Mouse (Mus musculus): ENCODE measurements at regions not wholly inside any gene's neighbourhood (a gene's known extent, or its start where the extent isn't known, plus 50 kb on each side); places are given as distances from the start of the nearest gene placed in this dataset.
"Not testable (repeated sequence)": the region's sequence is repeated elsewhere in the genome, so short reads cannot be mapped to it uniquely, and the experiment has no call there.

DNA sequence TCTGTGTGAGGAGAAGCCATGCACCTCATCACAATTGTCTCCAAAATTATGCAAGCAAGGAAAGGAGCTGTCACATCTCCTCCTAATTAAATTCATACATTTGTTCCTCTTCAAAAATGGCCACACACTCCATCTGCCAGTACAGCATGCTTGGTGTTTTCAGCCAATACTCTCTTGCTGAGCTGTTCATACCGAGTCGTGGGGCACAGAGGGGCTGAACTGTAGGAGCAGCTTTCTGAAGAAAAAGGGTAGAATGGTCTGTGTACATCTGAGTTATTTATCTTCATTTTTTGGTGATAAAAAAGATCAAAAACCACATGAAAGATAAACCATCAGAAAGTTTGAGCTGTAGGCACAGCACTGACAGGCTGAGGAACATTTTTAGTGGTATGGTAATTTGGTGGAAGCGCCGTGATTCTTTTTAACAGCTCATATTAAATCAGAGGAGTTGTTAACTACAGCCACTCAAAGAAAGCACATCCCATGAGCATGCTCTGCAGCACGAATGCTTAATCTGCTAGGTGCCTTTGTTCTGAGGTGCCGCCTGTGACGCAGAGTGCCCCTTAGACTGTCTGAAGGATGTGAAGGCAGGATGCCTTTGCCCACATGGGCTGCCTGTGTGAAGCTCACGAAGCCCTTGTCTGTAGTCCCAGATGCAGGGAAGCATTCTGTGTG, 573.8 kb downstream of the Dcdc2c start:
- DNase-seq (ENCODE audit: extremely low spot score in 1 of 2, low spot score in 1 of 2), result peak; percentile 20 to 34

GRCm38 (mm10) chr12:27977548-27978256, 574.5 kb downstream of the Dcdc2c start:
- no peak for DNase-seq (ENCODE audit: extremely low spot score in 1 of 2, low spot score in 1 of 2)

GRCm38 (mm10) chr12:27962908-27963307, 589.3 kb downstream of the Dcdc2c start:
- no peak for DNase-seq (ENCODE audit: extremely low spot score in 1 of 2, low spot score in 1 of 2)

DNA sequence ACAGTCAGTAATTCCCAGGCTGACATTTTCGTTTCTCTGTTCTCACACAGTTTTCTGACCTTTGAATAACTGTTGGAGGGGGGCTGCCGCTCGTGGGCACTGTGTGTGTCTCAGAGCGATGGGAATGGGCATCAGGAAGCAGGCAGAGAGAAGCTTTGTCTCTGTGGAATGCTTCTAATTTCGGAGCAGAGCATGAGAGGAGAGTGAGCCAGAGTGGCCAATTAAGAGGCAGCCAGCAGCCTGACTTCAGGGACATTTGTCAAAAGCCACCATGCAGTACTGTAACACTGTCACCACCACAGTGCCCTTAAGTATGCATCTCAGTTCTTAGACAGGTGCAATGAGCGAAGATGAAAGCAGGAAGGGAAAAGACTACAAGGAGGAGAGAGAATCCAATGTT, 592.1 kb downstream of the Dcdc2c start:
- no peak for DNase-seq (ENCODE audit: extremely low spot score in 1 of 2, low spot score in 1 of 2)

GRCm38 (mm10) chr12:27947646-27948045, 604.6 kb downstream of the Dcdc2c start:
- DNase-seq (ENCODE audit: extremely low spot score in 1 of 2, low spot score in 1 of 2), result no peak

DNA sequence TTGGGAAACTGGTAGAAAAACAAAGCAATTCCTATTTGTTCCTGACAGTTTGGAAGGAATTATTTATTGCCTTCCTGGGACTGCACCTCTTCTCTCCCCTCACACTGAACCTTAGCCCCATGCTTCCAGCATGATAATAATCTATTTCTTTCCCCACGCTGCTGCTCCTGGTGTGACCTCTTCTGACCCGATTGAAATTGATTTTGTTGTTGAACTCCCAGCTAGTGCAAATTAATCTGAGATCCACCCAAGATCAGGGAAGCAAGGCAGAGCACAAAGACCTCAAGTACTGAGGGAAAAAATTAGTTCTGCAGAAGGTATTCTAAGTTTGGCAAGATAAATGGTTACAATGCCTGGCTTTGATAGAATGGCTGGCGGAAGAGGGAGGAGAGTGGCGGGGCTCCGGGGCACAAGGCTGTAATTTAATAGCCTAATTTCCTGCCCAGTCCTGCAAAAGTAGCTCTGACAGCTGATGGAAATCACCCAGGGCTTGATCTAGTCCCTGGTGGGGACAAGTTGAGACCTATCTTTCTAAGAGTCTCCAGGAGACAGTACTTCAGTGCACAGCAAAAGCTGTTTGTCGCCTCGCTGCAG, 604.6 kb upstream of the Sox11 start:
- DNase-seq (ENCODE audit: extremely low spot score in 1 of 2, low spot score in 1 of 2), result no peak

DNA sequence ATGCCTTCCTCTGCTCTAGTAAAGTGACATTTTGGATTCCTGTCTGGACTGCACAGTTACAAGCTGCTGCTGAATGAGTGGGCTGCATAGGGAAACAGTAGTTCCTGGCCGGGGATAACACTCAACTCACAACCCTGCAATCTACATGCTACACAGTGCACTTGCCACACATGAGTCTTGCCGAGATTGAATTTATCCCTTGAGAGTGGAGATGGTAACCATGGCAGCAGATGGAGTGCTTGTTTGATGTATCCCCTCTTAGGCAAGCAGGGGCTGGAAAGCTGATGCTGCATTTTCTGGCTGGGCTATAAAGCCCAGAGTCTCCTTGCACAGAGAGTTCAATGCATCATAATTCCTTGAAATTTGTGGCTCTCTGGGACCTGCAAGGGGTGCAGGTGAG, 603.0 kb upstream of the Sox11 start:
- no peak for DNase-seq (ENCODE audit: extremely low spot score in 1 of 2, low spot score in 1 of 2)

DNA sequence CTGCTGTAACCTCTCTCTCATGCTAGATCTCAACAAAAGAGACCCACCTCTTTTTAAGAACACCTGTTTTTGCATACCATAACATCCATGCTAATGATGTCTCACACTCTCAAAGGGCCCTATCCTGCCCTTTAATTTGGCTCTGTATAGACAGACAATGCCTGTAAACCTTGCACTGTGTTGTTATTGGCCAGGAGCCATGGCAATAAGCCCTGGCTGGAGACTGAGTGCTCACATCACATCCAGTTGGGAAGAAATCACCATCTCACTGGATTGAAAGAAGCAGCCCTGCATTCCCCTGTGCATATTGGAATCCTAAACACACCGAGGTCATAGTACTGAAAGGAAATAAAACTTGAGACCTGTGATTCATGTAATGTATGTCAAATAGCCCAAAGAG, 598.7 kb upstream of the Sox11 start:
- no peak for DNase-seq (ENCODE audit: extremely low spot score in 1 of 2, low spot score in 1 of 2)

- DNase-seq (ENCODE audit: extremely low spot score in 1 of 2, low spot score in 1 of 2), result no peak
These were observed 590.2 kb upstream of the Sox11 start for GRCm38 (mm10) chr12:27932382-27933140.

DNA sequence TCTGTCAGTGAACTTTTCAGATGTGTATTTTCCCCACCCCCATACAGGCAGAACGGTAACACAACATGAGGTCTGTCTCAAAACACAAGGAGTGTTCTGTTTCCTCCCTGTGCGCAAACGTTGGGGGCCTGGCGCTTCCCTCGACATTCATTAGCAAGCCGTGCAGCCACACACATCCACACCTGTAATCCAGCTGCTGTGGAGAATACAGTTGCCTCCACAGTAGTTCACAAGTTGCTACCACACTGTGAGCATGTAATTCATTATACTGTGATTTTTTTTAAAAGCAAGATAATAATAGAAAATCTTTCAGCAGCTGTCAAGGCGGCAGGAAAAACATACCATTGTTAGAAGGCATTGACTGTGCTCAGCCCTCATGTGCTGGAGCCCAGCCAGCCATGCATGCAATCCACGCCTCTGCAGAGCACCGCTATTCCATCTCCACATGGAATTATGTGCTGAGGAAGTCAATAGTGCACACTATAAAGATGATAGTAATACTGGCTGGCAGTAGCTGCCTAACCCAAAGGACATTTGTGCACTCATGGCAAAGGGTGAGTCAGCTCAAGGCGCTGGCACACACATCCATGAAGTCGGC, 586.1 kb upstream of the Sox11 start:
- no peak for DNase-seq (ENCODE audit: extremely low spot score in 1 of 2, low spot score in 1 of 2)

DNA sequence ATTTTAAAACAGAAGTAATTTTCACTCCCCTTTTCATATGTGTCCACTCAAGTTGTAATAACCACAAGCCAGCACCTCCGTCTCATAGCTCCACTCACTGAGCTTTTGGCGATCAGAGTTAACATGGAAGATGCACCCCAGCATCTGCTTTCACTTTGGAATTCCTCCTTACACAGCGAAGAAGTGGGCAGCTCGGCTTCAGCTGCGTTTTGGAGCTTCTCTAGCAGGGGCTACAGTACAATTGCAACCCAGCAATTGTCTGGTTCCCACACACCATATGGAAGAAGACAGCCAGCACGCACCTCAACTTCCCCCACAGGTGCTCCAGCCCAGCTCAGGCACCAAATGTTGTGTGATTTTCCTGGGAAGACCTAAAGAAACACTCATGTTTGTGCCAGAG, 584.4 kb upstream of the Sox11 start:
- DNase-seq (ENCODE audit: extremely low spot score in 1 of 2, low spot score in 1 of 2), result no peak

GRCm38 (mm10) chr12:27920607-27921006, 578.2 kb upstream of the Sox11 start:
- no peak for DNase-seq (ENCODE audit: extremely low spot score in 1 of 2, low spot score in 1 of 2)

DNA sequence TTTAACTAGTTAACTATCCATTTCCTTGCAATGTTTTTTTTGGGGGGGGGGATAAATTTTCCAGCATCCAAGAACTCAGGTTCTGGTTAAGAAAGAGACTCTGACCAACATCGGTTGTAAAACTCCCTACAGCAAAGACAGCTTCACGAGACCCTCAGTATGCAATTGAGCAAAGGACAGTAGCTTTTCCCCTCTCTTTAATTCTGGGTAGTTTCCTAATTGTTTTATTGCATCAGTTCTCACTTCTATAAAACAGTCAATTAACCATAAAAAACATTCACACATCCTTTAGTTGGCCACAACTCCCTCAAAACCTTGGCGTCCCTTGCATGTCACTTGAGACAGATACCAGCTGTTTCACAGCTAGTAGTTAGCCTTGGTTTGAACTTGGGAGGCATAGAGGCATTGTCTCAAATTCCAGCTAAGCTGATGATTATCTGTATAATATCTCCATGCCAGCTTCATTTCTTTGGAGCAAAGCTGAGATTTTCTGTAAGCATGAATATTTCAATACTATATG, 574.1 kb upstream of the Sox11 start:
- DNase-seq (ENCODE audit: extremely low spot score in 1 of 2, low spot score in 1 of 2), result no peak

GRCm38 (mm10) chr12:27909417-27910100, 567.2 kb upstream of the Sox11 start:
- no peak for DNase-seq (ENCODE audit: extremely low spot score in 1 of 2, low spot score in 1 of 2)

GRCm38 (mm10) chr12:27896682-27897081, 554.3 kb upstream of the Sox11 start:
- DNase-seq (ENCODE audit: extremely low spot score in 1 of 2, low spot score in 1 of 2), result not testable (repeated sequence)

GRCm38 (mm10) chr12:27881720-27882119, 539.3 kb upstream of the Sox11 start:
- no peak for DNase-seq (ENCODE audit: extremely low spot score in 1 of 2, low spot score in 1 of 2)

DNA sequence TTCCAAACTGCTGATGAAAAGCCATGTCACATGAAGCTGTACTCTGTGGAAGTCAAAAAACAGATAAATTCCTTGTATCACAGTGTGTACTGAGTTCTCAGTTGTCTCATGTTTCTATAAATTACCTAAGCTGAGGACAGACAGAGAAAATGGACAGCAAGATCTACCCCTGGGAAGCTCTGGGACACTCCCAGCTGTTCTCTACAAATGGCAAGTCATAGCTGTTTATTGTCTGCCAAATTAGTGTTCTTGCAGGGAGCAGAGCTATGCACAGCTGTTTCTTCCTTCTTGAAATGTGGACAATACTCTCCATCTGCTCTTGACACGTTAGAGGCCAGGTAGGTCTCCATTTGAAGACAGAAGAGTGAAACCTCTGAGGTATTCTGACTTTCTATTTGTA, 524.0 kb upstream of the Sox11 start:
- no peak for DNase-seq (ENCODE audit: extremely low spot score in 1 of 2, low spot score in 1 of 2)

- DNase-seq (ENCODE audit: extremely low spot score in 1 of 2, low spot score in 1 of 2), result peak in 1 of 2 experiments; percentile 8
These were observed 507.2 kb upstream of the Sox11 start for GRCm38 (mm10) chr12:27849537-27849936.

DNA sequence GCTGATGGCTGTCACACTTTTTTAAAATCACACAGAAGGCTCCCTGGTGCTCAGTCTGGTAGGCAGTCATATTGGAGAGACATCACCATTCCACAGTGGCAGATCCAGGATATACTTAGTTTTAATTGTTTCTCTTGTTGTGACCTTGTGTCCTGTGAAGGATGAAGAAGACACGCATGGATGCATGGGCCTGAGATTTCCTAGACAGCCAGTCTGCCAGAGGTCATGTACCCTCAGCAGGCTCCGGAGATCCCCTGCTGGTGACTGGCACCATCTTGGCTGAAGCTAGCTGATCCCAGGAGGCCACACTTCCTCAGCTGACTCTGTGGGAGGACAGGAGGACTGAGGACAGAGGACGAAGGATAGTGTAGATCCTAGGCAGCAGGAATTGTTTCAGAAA, 506.7 kb upstream of the Sox11 start:
- DNase-seq (ENCODE audit: extremely low spot score in 1 of 2, low spot score in 1 of 2), result no peak

- DNase-seq (ENCODE audit: extremely low spot score in 1 of 2, low spot score in 1 of 2), result no peak
These were observed 505.8 kb upstream of the Sox11 start for GRCm38 (mm10) chr12:27848141-27848540.

All from layer of hippocampus, postnatal 25 days (tissue).